Mouse (Mus musculus): ENCODE measurements around the gene Hdac7. TPM values are rescaled to one million over a fixed set of nuclear protein-coding genes. Genes with fewer than 3 reads are reported as not detected.
A peak's percentile ranks its signal among the peaks of the same experiment; 100 is the strongest.

The Hdac7 gene
- polyA plus RNA-seq, 1 experiment from 2014 or later, result 5.3 TPM

DNA sequence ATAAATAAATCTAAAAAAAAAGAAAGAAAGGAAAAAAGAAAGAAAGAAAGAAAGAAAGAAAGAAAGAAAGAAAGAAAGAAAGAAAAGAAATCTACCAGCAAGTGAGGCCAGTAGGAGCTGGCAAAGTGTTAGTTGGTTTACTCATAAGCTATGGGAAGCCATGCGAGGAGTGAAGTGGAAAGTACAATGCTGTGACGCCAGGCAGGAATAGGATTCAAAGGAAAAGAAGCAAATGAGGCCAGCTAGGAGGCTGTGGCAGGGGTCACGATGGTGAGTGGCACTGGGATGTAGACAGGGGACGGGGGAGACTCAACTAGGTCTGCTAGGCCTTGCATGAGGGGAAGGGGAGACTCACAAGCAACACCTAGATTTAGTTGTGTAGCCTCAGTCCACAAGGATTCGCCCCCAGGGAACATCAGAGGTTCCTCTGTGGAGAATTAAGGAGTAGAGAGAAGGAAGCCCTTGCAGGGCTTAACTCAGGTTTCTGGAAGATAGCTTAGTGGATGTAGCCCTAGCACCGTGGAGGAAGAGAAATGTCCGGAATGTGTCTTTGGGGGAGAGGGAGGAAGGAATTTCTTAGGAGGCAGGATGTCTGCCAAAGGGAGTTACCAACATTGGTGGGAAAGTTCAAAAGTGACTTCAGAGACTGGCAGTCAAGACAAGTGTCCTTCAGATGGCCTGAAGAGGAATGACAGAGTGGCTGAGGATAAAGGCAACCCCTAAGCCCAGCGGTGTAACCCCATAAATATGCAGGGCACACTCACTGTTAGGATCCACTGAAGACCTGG, 65.8 kb downstream of the Hdac7 start, which contains the start of gene Slc48a1:
TSS of gene Slc48a1 (plus strand) at position 210 of the 788 bp plus-strand sequence.
- 73% methylated on average over 8 of the region's 8 CpGs for WGBS (ENCODE audit: insufficient replicate concordance)
- no peak within 1 kb of the TSS for H3K9ac ChIP-seq (replicated peaks)
- no peak within 1 kb of the TSS for H3K27ac ChIP-seq (ENCODE audit: low read depth)
- 0 out of 2 replicates have a peak, but pooled peaks cover 6% of the 10 kb centered on the region for H3K27me3 ChIP-seq (ENCODE audit: insufficient read depth, low read length)
- H3K4me3 ChIP-seq (ENCODE audit: low read depth, low read length), result no peak within 1 kb of the TSS
- H3K9me3 ChIP-seq (ENCODE audit: low read length), result no peaks in the 10 kb centered on the region
- TF ChIP-seq EP300 (IDR thresholded peaks at IDR 0.05; ENCODE audit: low read depth) (no peak), CTCF (IDR thresholded peaks at IDR 0.05; ENCODE audit: low read depth) (no peak)
- H3K36me3 ChIP-seq (replicated peaks; ENCODE audit: insufficient read depth, low read length), result no peaks in the 10 kb centered on the region
- H3K4me1 ChIP-seq (ENCODE audit: insufficient read depth), result peaks cover 21% of the 10 kb centered on the region
- DNase-seq (no peak), ATAC-seq (no peak)
- no peak within 1 kb of the TSS for H3K4me2 ChIP-seq (ENCODE audit: low read depth, low read length)

DNA sequence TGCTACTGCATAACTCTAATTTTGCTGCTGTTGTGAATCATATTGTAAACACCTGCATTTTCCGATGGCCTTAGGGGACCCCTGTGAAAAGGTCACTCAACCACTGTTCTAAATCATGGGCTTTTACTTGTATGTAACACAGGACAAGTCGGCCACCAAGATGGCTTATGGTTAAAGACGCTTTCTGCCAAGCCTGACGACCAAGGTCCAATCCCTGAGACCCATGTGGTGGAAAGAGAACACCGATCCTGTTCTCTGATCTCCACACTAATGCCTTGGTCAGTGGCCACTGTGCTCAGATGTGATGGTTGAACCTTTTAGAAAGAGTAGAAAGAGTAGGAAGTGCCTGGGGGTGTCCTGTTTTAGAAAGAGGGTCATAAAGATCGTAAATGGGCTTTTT, 67.4 kb downstream of the Hdac7 start:
- Histone ChIP-seq H3K27ac (ENCODE audit: low read depth) (no peak overlapping the region), H3K36me3 (replicated peaks; ENCODE audit: insufficient read depth, low read length) (no peaks in the 10 kb centered on the region), H3K4me3 (ENCODE audit: low read depth, low read length) (no peak overlapping the region), H3K27me3 (ENCODE audit: insufficient read depth, low read length) (0 out of 2 replicates have a peak, but pooled peaks cover 1% of the 10 kb centered on the region), H3K4me1 (ENCODE audit: insufficient read depth) (peaks cover 16% of the 10 kb centered on the region), H3K4me2 (ENCODE audit: low read depth, low read length) (no peak overlapping the region), H3K9ac (replicated peaks) (no peak overlapping the region), H3K9me3 (ENCODE audit: low read length) (no peaks in the 10 kb centered on the region)
- DNase-seq (no peak), ATAC-seq (no peak)
- WGBS (ENCODE audit: insufficient replicate concordance), result 74% methylated on average over 6 of the region's 6 CpGs
- no peak for TF ChIP-seq EP300 (IDR thresholded peaks at IDR 0.05; ENCODE audit: low read depth)

GRCm38 (mm10) chr15:97776514-97776913, 67.8 kb downstream of the Hdac7 start:
- Histone ChIP-seq H3K9me3 (ENCODE audit: low read length) (no peaks in the 10 kb centered on the region), H3K27ac (ENCODE audit: low read depth) (no peak overlapping the region), H3K27me3 (ENCODE audit: insufficient read depth, low read length) (no peaks in the 10 kb centered on the region), H3K4me3 (ENCODE audit: low read depth, low read length) (no peak overlapping the region), H3K36me3 (replicated peaks; ENCODE audit: insufficient read depth, low read length) (no peaks in the 10 kb centered on the region), H3K9ac (replicated peaks) (no peak overlapping the region), H3K4me1 (ENCODE audit: insufficient read depth) (peaks cover 14% of the 10 kb centered on the region), H3K4me2 (ENCODE audit: low read depth, low read length) (no peak overlapping the region)
- ATAC-seq (peak; percentile 51), DNase-seq (peak; percentile 80)
- 11% methylated on average over 8 of the region's 8 CpGs for WGBS (ENCODE audit: insufficient replicate concordance)
- TF ChIP-seq EP300 (IDR thresholded peaks at IDR 0.05; ENCODE audit: low read depth) (no peak), CTCF (IDR thresholded peaks at IDR 0.05; ENCODE audit: low read depth) (peak; percentile 87)

DNA sequence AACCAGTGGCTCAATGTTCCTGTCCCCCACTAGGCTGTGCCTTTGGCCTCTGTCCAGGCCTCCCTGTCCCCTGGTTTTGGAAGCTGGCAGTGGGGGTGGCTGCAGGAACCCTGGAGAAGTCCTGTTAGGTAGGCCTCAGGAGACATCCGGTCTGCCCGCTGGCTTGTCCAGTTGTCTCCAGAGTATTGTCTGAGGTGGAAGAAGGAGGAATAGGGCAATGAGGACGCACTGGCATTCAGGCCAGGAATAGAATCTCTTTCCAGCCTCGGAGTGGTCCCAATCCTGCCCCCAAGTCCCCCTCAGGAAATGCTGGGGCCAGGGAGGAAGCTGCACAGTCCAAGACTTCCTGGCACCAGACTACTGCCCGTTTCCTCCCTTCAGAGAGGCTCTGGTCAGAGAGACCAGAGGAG, 70.3 kb downstream of the Hdac7 start:
- ATAC-seq (peak; percentile 43; the same call in 1 of the 2 replicates), DNase-seq (no peak)
- Histone ChIP-seq H3K27me3 (ENCODE audit: insufficient read depth, low read length) (no peaks in the 10 kb centered on the region), H3K4me2 (ENCODE audit: low read depth, low read length) (no peak overlapping the region), H3K9ac (replicated peaks) (no peak overlapping the region), H3K36me3 (replicated peaks; ENCODE audit: insufficient read depth, low read length) (no peaks in the 10 kb centered on the region), H3K9me3 (ENCODE audit: low read length) (no peaks in the 10 kb centered on the region), H3K27ac (ENCODE audit: low read depth) (peak overlapping the region; percentile 83), H3K4me3 (ENCODE audit: low read depth, low read length) (no peak overlapping the region), H3K4me1 (ENCODE audit: insufficient read depth) (peaks cover 11% of the 10 kb centered on the region)
- TF ChIP-seq CTCF (IDR thresholded peaks at IDR 0.05; ENCODE audit: low read depth) (no peak), EP300 (IDR thresholded peaks at IDR 0.05; ENCODE audit: low read depth) (no peak)
- WGBS (ENCODE audit: insufficient replicate concordance), result 47% methylated on average over 5 of the region's 5 CpGs

DNA sequence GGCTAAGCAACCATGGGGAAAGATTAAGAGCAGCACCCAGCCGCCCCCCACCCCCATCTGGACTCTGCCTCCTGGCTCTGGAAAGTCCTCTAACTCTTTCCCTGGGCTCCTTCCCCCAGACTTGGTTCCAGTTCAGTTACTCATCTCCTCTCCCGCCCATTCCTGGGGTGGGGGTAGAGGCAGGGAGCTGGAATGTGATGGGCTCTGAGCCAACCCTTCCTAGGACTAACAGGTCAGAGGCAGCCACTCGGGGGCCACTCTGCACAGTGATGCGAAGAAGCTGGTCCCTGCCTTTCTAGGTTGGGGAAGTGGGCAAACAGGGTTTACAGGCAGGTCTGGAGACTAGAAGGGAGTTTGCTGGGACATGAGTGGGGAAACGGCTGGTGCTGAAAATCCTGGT, 71.2 kb downstream of the Hdac7 start:
- Histone ChIP-seq H3K27me3 (ENCODE audit: insufficient read depth, low read length) (no peaks in the 10 kb centered on the region), H3K9ac (replicated peaks) (no peak overlapping the region), H3K4me1 (ENCODE audit: insufficient read depth) (peaks cover 14% of the 10 kb centered on the region), H3K27ac (ENCODE audit: low read depth) (peak overlapping the region; percentile 83), H3K36me3 (replicated peaks; ENCODE audit: insufficient read depth, low read length) (no peaks in the 10 kb centered on the region), H3K9me3 (ENCODE audit: low read length) (no peaks in the 10 kb centered on the region), H3K4me3 (ENCODE audit: low read depth, low read length) (no peak overlapping the region), H3K4me2 (ENCODE audit: low read depth, low read length) (no peak overlapping the region)
- ATAC-seq (peak; percentile 30; the same call in 1 of the 2 replicates), DNase-seq (peak; percentile 57)
- no peak for TF ChIP-seq EP300 (IDR thresholded peaks at IDR 0.05; ENCODE audit: low read depth)
- TF ChIP-seq CTCF (IDR thresholded peaks at IDR 0.05; ENCODE audit: low read depth), result no peak
- WGBS (ENCODE audit: insufficient replicate concordance), result 38% methylated on average over 5 of the region's 5 CpGs

GRCm38 (mm10) chr15:97770280-97770679, 74.0 kb downstream of the Hdac7 start:
- Histone ChIP-seq H3K9me3 (ENCODE audit: low read length) (no peaks in the 10 kb centered on the region), H3K27ac (ENCODE audit: low read depth) (no peak overlapping the region), H3K4me3 (ENCODE audit: low read depth, low read length) (no peak overlapping the region), H3K4me1 (ENCODE audit: insufficient read depth) (peaks cover 31% of the 10 kb centered on the region), H3K36me3 (replicated peaks; ENCODE audit: insufficient read depth, low read length) (no peaks in the 10 kb centered on the region), H3K4me2 (ENCODE audit: low read depth, low read length) (no peak overlapping the region), H3K27me3 (ENCODE audit: insufficient read depth, low read length) (peaks cover 14% of the 10 kb centered on the region), H3K9ac (replicated peaks) (no peak overlapping the region)
- DNase-seq (no peak), ATAC-seq (no peak)
- 83% methylated on average over 8 of the region's 8 CpGs for WGBS (ENCODE audit: insufficient replicate concordance)
- TF ChIP-seq EP300 (IDR thresholded peaks at IDR 0.05; ENCODE audit: low read depth), result no peak

Measured in liver, postnatal 0 days (tissue).